Comparison of ENCODE assay signal across 17 mouse cellular contexts in genomic region chr8:88686226-88686905, GRCm38 (mm10). TPM values are rescaled to one million over a fixed set of nuclear protein-coding genes. Genes with fewer than 3 reads are reported as not detected.
A peak's percentile ranks its signal among the peaks of the same experiment; 100 is the strongest.
DNase-seq lines count a peak whose midpoint lies in the region; ATAC-seq and TF ChIP-seq lines count a peak whose summit lies in the region.
"Had no signal": no experiment of that assay in that cellular context is flagged by ENCODE, and none has a peak within 500 bp of the region (broad histone marks: within the 10 kb centered on the region; RNA-seq: fewer than 3 reads in every experiment).

No protein-coding gene starts in this region.

- H3K4me3 ChIP-seq in hindbrain, postnatal 0 days (ENCODE audit: low read length): no peak overlapping the region
- no peak overlapping the region for H3K4me3 ChIP-seq in hindbrain, embryonic 16.5 days (ENCODE audit: low read length)
- no peak overlapping the region for H3K4me3 ChIP-seq in lung, embryonic 14.5 days (ENCODE audit: low read depth, low read length)
- H3K4me3 ChIP-seq: gastrocnemius, adult 2 months; hindbrain, embryonic 12.5 days; midbrain, embryonic 13.5 days; stomach, embryonic 15.5 days had no signal

- no peak overlapping the region for H3K27ac ChIP-seq in hindbrain, postnatal 0 days
- H3K27ac ChIP-seq in hindbrain, embryonic 16.5 days (ENCODE audit: low read depth, low read length): no peak overlapping the region
- peak overlapping the region; percentile 48 for H3K27ac ChIP-seq in lung, embryonic 14.5 days (ENCODE audit: low read depth)
- H3K27ac ChIP-seq: gastrocnemius, adult 2 months; hindbrain, embryonic 12.5 days; midbrain, embryonic 13.5 days; stomach, embryonic 15.5 days had no signal

- ATAC-seq in hindbrain, postnatal 0 days: no peak
- ATAC-seq in hindbrain, embryonic 16.5 days: no peak
- ATAC-seq in lung, embryonic 14.5 days (ENCODE audit: insufficient read depth): peak; percentile 66; the same call in 1 of the 2 replicates
- ATAC-seq: midbrain, embryonic 13.5 days had no signal

- no peak overlapping the region for H3K4me2 ChIP-seq in hindbrain, postnatal 0 days (ENCODE audit: low read depth, low read length)
- no peak overlapping the region for H3K4me2 ChIP-seq in hindbrain, embryonic 16.5 days (ENCODE audit: low read length)
- no peak overlapping the region for H3K4me2 ChIP-seq in lung, embryonic 14.5 days
- H3K4me2 ChIP-seq: hindbrain, embryonic 12.5 days; midbrain, embryonic 13.5 days; stomach, embryonic 15.5 days had no signal

- H3K9me3 ChIP-seq in hindbrain, postnatal 0 days (ENCODE audit: low read length): no peaks in the 10 kb centered on the region
- H3K9me3 ChIP-seq in hindbrain, embryonic 16.5 days (ENCODE audit: control insufficient read depth, low read length): no peaks in the 10 kb centered on the region
- H3K9me3 ChIP-seq in lung, embryonic 14.5 days (ENCODE audit: low read depth, low read length): no peaks in the 10 kb centered on the region
- H3K9me3 ChIP-seq: hindbrain, embryonic 12.5 days; midbrain, embryonic 13.5 days; stomach, embryonic 15.5 days had no signal

- no peaks in the 10 kb centered on the region for H3K36me3 ChIP-seq in hindbrain, postnatal 0 days (ENCODE audit: insufficient read depth, low read length)
- no peaks in the 10 kb centered on the region for H3K36me3 ChIP-seq in hindbrain, embryonic 16.5 days (ENCODE audit: control insufficient read depth, insufficient read depth, low read length)
- H3K36me3 ChIP-seq in lung, embryonic 14.5 days (ENCODE audit: insufficient read depth): no peaks in the 10 kb centered on the region
- H3K36me3 ChIP-seq: hindbrain, embryonic 12.5 days; midbrain, embryonic 13.5 days; stomach, embryonic 15.5 days had no signal

- H3K9ac ChIP-seq in hindbrain, postnatal 0 days (replicated peaks; ENCODE audit: low read length): no peak overlapping the region
- H3K9ac ChIP-seq in hindbrain, embryonic 16.5 days (ENCODE audit: low read depth, low read length): no peak overlapping the region
- H3K9ac ChIP-seq in lung, embryonic 14.5 days: no peak overlapping the region
- H3K9ac ChIP-seq: hindbrain, embryonic 12.5 days; midbrain, embryonic 13.5 days; stomach, embryonic 15.5 days had no signal

- WGBS in hindbrain, postnatal 0 days: 65% methylated on average over 9 of the region's 9 CpGs
- 69% methylated on average over 9 of the region's 9 CpGs for WGBS in hindbrain, embryonic 16.5 days
- 32% methylated on average over 9 of the region's 9 CpGs for WGBS in lung, embryonic 14.5 days

- H3K4me1 ChIP-seq in hindbrain, postnatal 0 days (ENCODE audit: insufficient read depth, low read length): no peaks in the 10 kb centered on the region
- H3K4me1 ChIP-seq in hindbrain, embryonic 16.5 days (ENCODE audit: control insufficient read depth, insufficient read depth, low read depth, low read length): no peaks in the 10 kb centered on the region
- H3K4me1 ChIP-seq in lung, embryonic 14.5 days (ENCODE audit: insufficient read depth): peaks cover 8% of the 10 kb centered on the region
- H3K4me1 ChIP-seq: hindbrain, embryonic 12.5 days; midbrain, embryonic 13.5 days; stomach, embryonic 15.5 days had no signal

- no peaks in the 10 kb centered on the region for H3K27me3 ChIP-seq in hindbrain, postnatal 0 days (ENCODE audit: insufficient read depth, low read length)
- H3K27me3 ChIP-seq in hindbrain, embryonic 16.5 days (replicated peaks; ENCODE audit: control insufficient read depth, insufficient read depth, low read length): no peaks in the 10 kb centered on the region; the same call in 1 of the 2 replicates
- no peaks in the 10 kb centered on the region for H3K27me3 ChIP-seq in lung, embryonic 14.5 days (ENCODE audit: insufficient read depth, low read length)
- H3K27me3 ChIP-seq: midbrain, embryonic 13.5 days; stomach, embryonic 15.5 days had no signal

- TF ChIP-seq CTCF in hindbrain, postnatal 0 days (IDR thresholded peaks at IDR 0.05; ENCODE audit: low read depth): no peak
- no peak for TF ChIP-seq CTCF in lung, embryonic 14.5 days (IDR thresholded peaks at IDR 0.05; ENCODE audit: low read depth)

- DNase-seq in hindbrain, postnatal 0 days (ENCODE audit: low spot score): peak; percentile 22
- DNase-seq in lung, embryonic 14.5 days: peak; percentile 72
- DNase-seq in lung, postnatal 36 days: no peak
- peak; percentile 7 to 47 for DNase-seq in spleen, postnatal 4 days (ENCODE audit: low spot score in 2 of 2)
- DNase-seq in spleen, postnatal 10 days (ENCODE audit: low spot score in 2 of 2): no peak
- no peak for DNase-seq in cerebellum, adult 11-12 months
- DNase-seq: adrenal gland, postnatal 36 days; B cell, adult 2 months; cerebellum, adult 18-20 months; cerebellum, postnatal 36 days; gastrocnemius, adult 2 months; heart, postnatal 10 days; spleen, adult 18-20 months had no signal

RNA-seq across cellular contexts. Expression of gene Cyld, which starts 10.5 kb away (rescaled TPM):
- total RNA-seq in hindbrain, postnatal 0 days (2014; rRNA removed): 13.1 and 16.2 TPM in 2 replicates
- 11.0 and 11.9 TPM in 2 replicates for polyA plus RNA-seq in hindbrain, postnatal 0 days (2015; fragmentation: Nextera tagmentation; extraction: Ambion mirVana)
- 13.6 and 15.1 TPM in 2 replicates for polyA plus RNA-seq in hindbrain, embryonic 16.5 days (2015; fragmentation: Nextera tagmentation; extraction: Ambion mirVana)
- polyA plus RNA-seq in lung, embryonic 14.5 days (2014; fragmentation: Nextera tagmentation; extraction: Ambion mirVana): 14.4 and 16.3 TPM in 2 replicates

RNA-seq across cellular contexts. Expression of gene Nod2, which starts 39.3 kb away (rescaled TPM):
- total RNA-seq in hindbrain, postnatal 0 days (2014; rRNA removed): 0.32 and 1.7 TPM in 2 replicates
- polyA plus RNA-seq in hindbrain, postnatal 0 days (2015; fragmentation: Nextera tagmentation; extraction: Ambion mirVana): 0.05 TPM in 1 of 2 replicates, not detected in the other
- polyA plus RNA-seq in hindbrain, embryonic 16.5 days (2015; fragmentation: Nextera tagmentation; extraction: Ambion mirVana): 0.17 and 0.20 TPM in 2 replicates
- polyA plus RNA-seq in lung, embryonic 14.5 days (2014; fragmentation: Nextera tagmentation; extraction: Ambion mirVana): 0.13 and 0.31 TPM in 2 replicates

RNA-seq across cellular contexts. Expression of gene Snx20, which starts 50.4 kb away (rescaled TPM):
- total RNA-seq in hindbrain, postnatal 0 days (2014; rRNA removed): 0.47 and 1.1 TPM in 2 replicates
- polyA plus RNA-seq in hindbrain, postnatal 0 days (2015; fragmentation: Nextera tagmentation; extraction: Ambion mirVana): 2.2 TPM in 2 replicates
- polyA plus RNA-seq in hindbrain, embryonic 16.5 days (2015; fragmentation: Nextera tagmentation; extraction: Ambion mirVana): 1.1 TPM in 2 replicates
- polyA plus RNA-seq in lung, embryonic 14.5 days (2014; fragmentation: Nextera tagmentation; extraction: Ambion mirVana): 2.9 TPM in 2 replicates

Comparison
In these comparisons a context has a peak if more than half of its experiments do, and no peak if none do; other contexts are left out.
1. DNase-seq: peak in hindbrain, postnatal 0 days (single experiment), lung, embryonic 14.5 days (single experiment) and spleen, postnatal 4 days (2 of 2); none in lung, postnatal 36 days (single experiment), spleen, postnatal 10 days (0 of 2) and cerebellum, adult 11-12 months (single experiment).